Mouse (Mus musculus) testis, adult 2 months (tissue): ENCODE results near the gene Spast.

Experiments
- CTCF ChIP-seq: fragments of 200-500 bp; IDR thresholded peaks from 2 replicates; pipeline ENCODE4 v1.5.1; 2012; ENCODE audit warnings: low read depth, mild to moderate bottlenecking, inconsistent platforms, low read length, moderate library complexity; ENCODE audit not compliant: control insufficient read depth, insufficient read depth, insufficient replicate concordance
- POLR2A ChIP-seq: fragments of 200-500 bp; IDR thresholded peaks from 2 replicates; pipeline ENCODE4 v1.6.1; 2012; ENCODE audit warnings: low read depth, mild to moderate bottlenecking, inconsistent platforms, low read length, moderate library complexity; ENCODE audit not compliant: control insufficient read depth

- no peak for TF ChIP-seq CTCF
- no peak for TF ChIP-seq POLR2A
Observed at GRCm38 (mm10) chr17:74413324-74413723, 74.5 kb downstream of the Spast start.
